Mouse (Mus musculus) liver, postnatal 0 days (tissue): ENCODE measurements around the gene Mlec. TPM values are rescaled to one million over a fixed set of nuclear protein-coding genes. Genes with fewer than 3 reads are reported as not detected.

Source experiments
- ATAC-seq: fragments of 200-750 bp; cut with Nextera tagmentation; 2 replicates; pipeline ENCODE4 v1.8.0; 2017; ENCODE audit warnings: mild to moderate bottlenecking, moderate library complexity
- DNase-seq: peaks from one replicate; pipeline ENCODE4 v3.0.0-alpha.2; 2016
- H3K27ac ChIP-seq: fragments of 300-500 bp; sonication (generic); 2 replicates; pipeline ENCODE4 v1.5.1; 2014; ENCODE audit warnings: antibody characterized with exemption, moderate library complexity, mild to moderate bottlenecking, low read depth
- H3K27me3 ChIP-seq: fragments of 300-500 bp; sonication (generic); 2 replicates; pipeline ENCODE4 v1.6.1; 2014; ENCODE audit warnings: low read length, control low read depth, mixed read lengths; ENCODE audit not compliant: insufficient read depth
- H3K36me3 ChIP-seq: fragments of 300-500 bp; sonication (generic); replicated peaks from 2 replicates; pipeline ENCODE4 v1.6.1; 2014; ENCODE audit warnings: mild to moderate bottlenecking, control low read depth, low read length, moderate library complexity, mixed read lengths; ENCODE audit not compliant: insufficient read depth
- H3K4me1 ChIP-seq: fragments of 300-500 bp; sonication (generic); 2 replicates; pipeline ENCODE4 v1.6.1; 2014; ENCODE audit warnings: antibody characterized with exemption, mild to moderate bottlenecking, control low read depth; ENCODE audit not compliant: insufficient read depth
- H3K4me2 ChIP-seq: fragments of 300-500 bp; sonication (generic); 2 replicates; pipeline ENCODE4 v1.6.1; 2014; ENCODE audit warnings: low read depth, mild to moderate bottlenecking, low read length, moderate library complexity, mixed read lengths
- H3K4me3 ChIP-seq: fragments of 300-500 bp; sonication (generic); 2 replicates; pipeline ENCODE4 v1.5.1; 2014; ENCODE audit warnings: low read depth, low read length
- H3K9ac ChIP-seq: fragments of 300-500 bp; sonication (generic); replicated peaks from 2 replicates; pipeline ENCODE4 v1.6.1; 2014; ENCODE audit warnings: mild to moderate bottlenecking, moderate library complexity
- H3K9me3 ChIP-seq: fragments of 300-500 bp; sonication (generic); 2 replicates; pipeline ENCODE4 v1.6.1; 2016; ENCODE audit warnings: mild to moderate bottlenecking, control low read depth, low read length, mixed read lengths
- CTCF ChIP-seq: sonication (generic); IDR thresholded peaks from 2 replicates; pipeline ENCODE4 v1.5.1; 2016; ENCODE audit warnings: antibody characterized with exemption, low read depth
- EP300 ChIP-seq: IDR thresholded peaks from 2 replicates; pipeline ENCODE4 v1.6.1; 2016; ENCODE audit warnings: antibody characterized with exemption, low read depth, mild to moderate bottlenecking
- WGBS: fragments of 180-500 bp; shearing (Covaris S2); extraction: QIAGEN DNeasy Blood & Tissue Kit; methylation state at CpG from one replicate; pipeline ENCODE4 v1.1.7; 2014; ENCODE audit not compliant: insufficient replicate concordance; 5-methylcytosine and 5-hydroxymethylcytosine counted together
- polyA plus RNA-seq: library from polyadenylated mRNA; unstranded; fragments of >200 nt; fragmentation: Nextera tagmentation; extraction: Ambion mirVana; gene quantifications from 2 replicates; pipeline ENCODE4 v1.2.1, GENCODE M21; 2015

Mlec gene
- polyA plus RNA-seq, 1 experiment from 2014 or later = 8.2 TPM

DNA sequence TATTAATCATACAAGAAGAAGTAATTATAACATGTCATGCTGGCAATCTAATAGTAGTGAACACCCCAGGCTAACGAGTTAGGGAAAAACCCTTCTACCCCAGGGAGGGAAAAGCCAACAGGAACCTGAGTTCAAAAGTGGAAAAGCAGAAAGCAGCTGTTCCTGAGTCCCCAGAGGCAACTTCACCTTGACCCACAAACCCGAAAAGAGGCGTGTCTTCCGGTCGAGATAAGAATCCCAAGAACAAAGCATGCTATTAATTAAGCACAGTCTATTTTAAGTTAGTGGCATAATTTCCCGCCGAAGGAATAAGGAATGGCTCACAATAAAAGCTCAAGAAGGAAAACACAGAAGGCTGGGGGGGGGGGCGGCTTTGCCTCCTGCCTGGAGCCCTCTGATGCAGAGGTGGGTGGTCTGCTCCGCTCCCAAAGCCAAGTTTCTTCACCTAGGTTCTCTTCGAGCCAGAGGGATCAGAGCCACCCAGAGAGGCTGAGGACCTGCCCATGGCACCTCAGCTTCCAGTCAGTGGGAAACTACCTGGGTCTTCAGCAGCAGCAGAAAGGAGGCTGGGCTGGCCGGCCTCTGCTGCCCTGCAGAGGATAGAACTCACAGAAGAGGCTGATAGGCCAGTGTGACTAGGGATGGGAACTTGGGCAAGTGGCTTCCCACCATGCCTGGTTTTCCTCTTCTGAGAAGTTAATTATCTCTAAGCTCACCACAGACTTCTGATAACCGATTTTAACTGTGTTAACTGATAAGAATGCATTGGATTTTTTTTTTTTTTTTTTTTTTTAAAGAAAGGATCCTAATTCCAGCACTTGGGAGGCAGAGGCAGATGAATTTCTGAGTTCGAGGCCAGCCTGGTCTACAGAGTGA lies 3.3 kb upstream of the Mlec start:
- ATAC-seq = no peak
- no peak overlapping the region for H3K4me3 ChIP-seq
- WGBS = 32% methylated on average over 13 of the region's 13 CpGs
- H3K9me3 ChIP-seq = no peaks in the 10 kb centered on the region
- no peak overlapping the region for H3K27ac ChIP-seq
- TF ChIP-seq CTCF = no peak
- TF ChIP-seq EP300 = no peak
- H3K4me1 ChIP-seq = peaks cover 19% of the 10 kb centered on the region
- no peak for DNase-seq
- no peaks in the 10 kb centered on the region for H3K27me3 ChIP-seq
- no peak overlapping the region for H3K9ac ChIP-seq
- no peaks in the 10 kb centered on the region for H3K36me3 ChIP-seq
- peak overlapping the region; percentile 38; the same call in 1 of the 2 replicates for H3K4me2 ChIP-seq

DNA sequence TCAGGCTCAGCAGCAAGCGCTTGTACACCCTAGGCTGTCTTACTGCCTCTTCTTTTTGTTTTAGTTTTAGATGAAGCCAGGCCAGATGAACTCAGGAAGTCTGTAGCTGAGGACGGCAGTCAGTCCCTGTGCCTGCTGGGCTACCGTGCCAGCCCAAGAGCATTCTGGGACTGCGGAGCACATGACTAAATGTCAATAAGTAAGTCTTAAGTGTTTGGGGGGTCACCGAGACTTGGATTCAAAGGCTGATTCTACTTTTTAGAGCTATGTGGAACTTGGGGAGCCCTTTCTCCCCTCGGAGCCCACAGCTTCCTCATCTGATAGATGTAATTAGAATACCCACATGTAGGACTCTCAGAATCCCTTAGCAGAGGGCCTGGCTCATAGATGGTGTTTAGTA lies 2.7 kb upstream of the Mlec start:
- H3K36me3 ChIP-seq = no peaks in the 10 kb centered on the region
- ATAC-seq (no peak), DNase-seq (no peak)
- no peaks in the 10 kb centered on the region for H3K9me3 ChIP-seq
- no peak overlapping the region for H3K4me3 ChIP-seq
- WGBS = 41% methylated on average over 6 of the region's 6 CpGs
- H3K4me2 ChIP-seq = no peak overlapping the region
- TF ChIP-seq CTCF = no peak
- no peak for TF ChIP-seq EP300
- no peaks in the 10 kb centered on the region for H3K27me3 ChIP-seq
- H3K4me1 ChIP-seq = peaks cover 23% of the 10 kb centered on the region
- H3K27ac ChIP-seq = no peak overlapping the region
- no peak overlapping the region for H3K9ac ChIP-seq

DNA sequence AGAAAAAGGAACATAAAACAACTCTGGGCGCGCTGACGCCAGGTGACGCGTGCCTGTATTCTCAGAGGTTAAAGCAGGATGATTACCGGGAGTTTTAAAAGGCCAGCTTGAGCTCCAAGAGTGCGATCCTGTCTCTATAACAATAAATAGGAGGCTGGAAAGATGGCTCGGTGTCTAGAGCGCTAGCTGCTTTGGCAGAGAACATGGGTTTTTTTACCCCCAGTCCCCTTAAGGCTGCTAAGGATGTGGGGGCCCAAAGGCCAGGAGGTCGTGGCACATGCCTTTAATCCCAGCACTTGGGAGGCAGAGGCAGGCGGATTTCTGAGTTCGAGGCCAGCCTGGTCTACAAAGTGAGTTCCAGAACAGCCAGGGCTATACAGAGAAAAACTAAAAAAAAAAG lies 1.2 kb upstream of the Mlec start:
- Histone ChIP-seq H3K4me3 (peak overlapping the region; percentile 84), H3K4me2 (peak overlapping the region; percentile 93), H3K27me3 (no peaks in the 10 kb centered on the region), H3K9ac (peak overlapping the region; percentile 62), H3K9me3 (no peaks in the 10 kb centered on the region), H3K4me1 (peaks cover 37% of the 10 kb centered on the region), H3K36me3 (no peaks in the 10 kb centered on the region), H3K27ac (peak overlapping the region; percentile 90)
- WGBS = 42% methylated on average over 12 of the region's 12 CpGs
- TF ChIP-seq CTCF = no peak
- TF ChIP-seq EP300 = no peak
- ATAC-seq = no peak
- no peak for DNase-seq

DNA sequence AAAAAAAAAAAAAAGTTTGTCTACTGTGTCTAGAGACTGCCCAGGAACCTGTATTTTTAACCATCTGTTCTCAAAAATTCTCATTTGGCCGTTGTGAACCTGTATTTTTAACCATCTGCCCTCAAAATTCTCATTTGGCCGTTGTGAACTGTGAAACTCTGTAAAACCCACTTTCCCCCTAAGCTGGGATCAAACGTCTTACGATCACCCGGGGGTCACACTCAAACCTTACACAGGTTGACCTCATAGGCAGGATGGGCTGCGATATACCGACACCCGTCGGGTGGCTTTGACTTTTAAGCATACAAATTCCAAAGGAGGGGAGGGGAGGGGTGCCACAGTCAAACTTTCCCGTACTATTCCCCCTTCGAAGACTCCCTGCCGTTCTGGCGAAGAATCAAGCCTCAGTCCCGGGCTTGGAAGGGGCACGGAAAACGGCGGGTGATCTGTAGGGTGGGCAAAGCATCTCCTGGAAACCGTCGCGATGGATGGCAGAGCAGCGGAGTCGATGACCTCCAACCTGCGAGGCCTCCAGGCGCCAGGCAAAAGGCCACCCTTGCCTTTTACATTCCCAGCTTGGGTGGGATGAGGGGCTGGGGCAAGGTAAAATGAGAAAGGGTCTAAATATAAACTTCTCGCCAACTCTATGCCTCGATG lies 918 bp downstream of the Mlec start:
- WGBS = under 1% methylated on average over 26 of the region's 26 CpGs
- Histone ChIP-seq H3K4me1 (peaks cover 57% of the 10 kb centered on the region), H3K9ac (peak overlapping the region; percentile 89), H3K27ac (peak overlapping the region; percentile 68), H3K27me3 (no peaks in the 10 kb centered on the region), H3K36me3 (no peaks in the 10 kb centered on the region), H3K9me3 (no peaks in the 10 kb centered on the region), H3K4me3 (peak overlapping the region; percentile 84), H3K4me2 (peak overlapping the region; percentile 93)
- DNase-seq (peak; percentile 44), ATAC-seq (no peak)
- no peak for TF ChIP-seq CTCF
- no peak for TF ChIP-seq EP300

DNA sequence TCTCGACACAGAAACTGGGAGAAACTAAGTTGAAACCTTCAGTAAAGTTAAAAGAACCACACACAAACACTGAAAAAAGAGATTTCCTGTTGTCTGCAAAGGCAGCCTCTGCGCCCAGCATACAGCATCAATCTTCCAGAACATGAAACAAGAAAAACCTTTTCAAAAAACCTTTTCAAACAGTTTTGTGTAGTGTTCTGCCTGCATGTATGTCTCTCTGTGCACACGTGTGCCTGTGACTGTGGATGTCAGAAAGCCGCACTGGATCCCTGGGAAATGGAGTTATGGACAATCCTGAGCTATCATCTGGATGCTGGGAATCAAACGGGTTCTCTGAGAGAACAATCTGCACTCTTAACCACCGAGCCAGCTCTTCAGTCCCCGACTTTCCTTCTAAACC lies 1.6 kb downstream of the Mlec start:
- no peak for TF ChIP-seq EP300
- no peak for TF ChIP-seq CTCF
- Histone ChIP-seq H3K9me3 (no peaks in the 10 kb centered on the region), H3K4me1 (peaks cover 58% of the 10 kb centered on the region), H3K9ac (peak overlapping the region; percentile 89), H3K27me3 (no peaks in the 10 kb centered on the region), H3K36me3 (no peaks in the 10 kb centered on the region), H3K4me2 (peak overlapping the region; percentile 93), H3K4me3 (peak overlapping the region; percentile 84), H3K27ac (peak overlapping the region; percentile 61; the same call in 1 of the 2 replicates)
- DNase-seq (no peak), ATAC-seq (no peak)
- WGBS = 25% methylated on average over 7 of the region's 7 CpGs

DNA sequence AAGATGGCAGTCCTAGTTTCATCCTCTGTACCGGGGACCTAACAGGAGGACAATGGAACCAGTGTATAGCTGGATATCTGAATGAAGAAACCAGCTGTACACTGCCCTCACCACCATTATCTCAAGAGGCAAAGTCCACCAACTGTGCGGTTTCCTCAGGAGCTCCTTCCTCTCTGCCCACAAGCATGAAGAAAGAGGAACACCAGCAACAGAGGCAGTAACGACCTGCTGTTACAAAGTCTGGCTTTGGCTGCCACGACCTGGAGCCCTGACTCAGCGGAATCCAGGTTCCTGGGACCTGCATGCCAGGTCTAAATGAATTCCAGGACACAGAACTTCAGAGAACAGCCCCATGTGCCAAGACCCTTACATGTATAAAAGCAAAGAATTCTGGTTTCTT lies 2.1 kb downstream of the Mlec start:
- Histone ChIP-seq H3K9ac (peak overlapping the region; percentile 47; the same call in 1 of the 2 replicates), H3K9me3 (no peaks in the 10 kb centered on the region), H3K27ac (peak overlapping the region; percentile 61), H3K27me3 (no peaks in the 10 kb centered on the region), H3K4me3 (peak overlapping the region; percentile 84), H3K4me2 (peak overlapping the region; percentile 93), H3K36me3 (peaks cover 3% of the 10 kb centered on the region; the same call in 1 of the 2 replicates), H3K4me1 (peaks cover 54% of the 10 kb centered on the region)
- 9% methylated on average over 5 of the region's 5 CpGs for WGBS
- TF ChIP-seq CTCF = no peak
- DNase-seq = peak; percentile 61
- ATAC-seq = no peak
